Mouse (Mus musculus) lung, adult 2 months (tissue): ENCODE measurements around the gene Fam198a.

Experiments used
- CTCF ChIP-seq: fragments of 200-500 bp; IDR thresholded peaks from 2 replicates; pipeline ENCODE4 v1.5.1; 2011; ENCODE audit warnings: mild to moderate bottlenecking, low read length, control low read depth; ENCODE audit not compliant: insufficient read depth
- POLR2A ChIP-seq: fragments of 200-500 bp; IDR thresholded peaks from 2 replicates; pipeline ENCODE4 v1.6.1; 2011; ENCODE audit warnings: low read depth, mild to moderate bottlenecking, control low read depth, low read length, borderline replicate concordance; ENCODE audit errors: extremely low read depth

- TF ChIP-seq POLR2A: no peak
- TF ChIP-seq CTCF: no peak
These were observed 42.5 kb upstream of the Fam198a start for GRCm38 (mm10) chr9:121908321-121908720.
